Mouse (Mus musculus) kidney, embryonic 16.5 days (tissue): ENCODE data around the gene Pdha1. TPM values are rescaled to one million over a fixed set of nuclear protein-coding genes. Genes with fewer than 3 reads are reported as not detected.

Experiments
- ATAC-seq: fragments of 200-750 bp; cut with Nextera tagmentation; 2 replicates; pipeline ENCODE4 v1.8.0; 2017; ENCODE audit warnings: moderate TSS enrichment; ENCODE audit not compliant: low FRiP score, low TSS enrichment
- H3K27ac ChIP-seq: fragments of 300-500 bp; sonication (generic); 2 replicates; pipeline ENCODE4 v1.5.1; 2014; ENCODE audit warnings: low read length
- H3K27me3 ChIP-seq: fragments of 300-500 bp; sonication (generic); 2 replicates; pipeline ENCODE4 v1.6.1; 2014; ENCODE audit warnings: low read length, control low read depth, mixed read lengths; ENCODE audit not compliant: insufficient read depth
- H3K36me3 ChIP-seq: fragments of 300-500 bp; sonication (generic); 2 replicates; pipeline ENCODE4 v1.6.1; 2014; ENCODE audit warnings: low read length, control low read depth, mixed read lengths; ENCODE audit not compliant: insufficient read depth
- H3K4me1 ChIP-seq: fragments of 300-500 bp; sonication (generic); 2 replicates; pipeline ENCODE4 v1.6.1; 2014; ENCODE audit warnings: low read length, control low read depth, mixed read lengths; ENCODE audit not compliant: insufficient read depth
- H3K4me2 ChIP-seq: fragments of 300-500 bp; sonication (generic); replicated peaks from 2 replicates; pipeline ENCODE4 v1.6.1; 2014; ENCODE audit warnings: low read depth, low read length
- H3K4me3 ChIP-seq: fragments of 300-500 bp; sonication (generic); 2 replicates; pipeline ENCODE4 v1.5.1; 2014; ENCODE audit warnings: mild to moderate bottlenecking, low read length
- H3K9ac ChIP-seq: fragments of 300-500 bp; sonication (generic); replicated peaks from 2 replicates; pipeline ENCODE4 v1.6.1; 2014; ENCODE audit warnings: low read length
- H3K9me3 ChIP-seq: fragments of 300-500 bp; sonication (generic); 2 replicates; pipeline ENCODE4 v1.6.1; 2016; ENCODE audit warnings: low read length, control low read depth
- WGBS: fragments of 180-500 bp; shearing (Covaris S2); extraction: QIAGEN DNeasy Blood & Tissue Kit; methylation state at CpG from one replicate; pipeline ENCODE4 v1.1.7; 2014; 5-methylcytosine and 5-hydroxymethylcytosine counted together
- polyA plus RNA-seq: library from polyadenylated mRNA; unstranded; fragments of >200 nt; fragmentation: Nextera tagmentation; extraction: Ambion mirVana; gene quantifications from 2 replicates; pipeline ENCODE4 v1.2.1, GENCODE M21; 2015

Gene Pdha1
- polyA plus RNA-seq, 1 experiment from 2014 or later = 165 TPM

- no peaks in the 10 kb centered on the region for H3K9me3 ChIP-seq
- WGBS = 30% methylated on average over 18 of the region's 18 CpGs
- ATAC-seq = peak; percentile 16; the same call in 1 of the 2 replicates
Measured at GRCm38 (mm10) chrX:160137177-160137860, 894 bp downstream of the Pdha1 start.

GRCm38 (mm10) chrX:160136153-160136552, 2.1 kb downstream of the Pdha1 start:
- H3K4me2 ChIP-seq = peak overlapping the region; percentile 62
- H3K36me3 ChIP-seq = peaks cover 7% of the 10 kb centered on the region; the same call in 1 of the 2 replicates
- H3K27ac ChIP-seq = no peak overlapping the region
- no peaks in the 10 kb centered on the region for H3K9me3 ChIP-seq
- no peak for ATAC-seq
- no peak overlapping the region; the same call in 1 of the 2 replicates for H3K9ac ChIP-seq
- H3K4me3 ChIP-seq = peak overlapping the region; percentile 33
- 38% methylated on average over 5 of the region's 5 CpGs for WGBS
- peaks cover 10% of the 10 kb centered on the region; the same call in 1 of the 2 replicates for H3K27me3 ChIP-seq
- 0 out of 2 replicates have a peak, but pooled peaks cover 8% of the 10 kb centered on the region for H3K4me1 ChIP-seq

More at GRCm38 (mm10) chrX:160137177-160137860, 894 bp downstream of the Pdha1 start:
- no peaks in the 10 kb centered on the region for H3K36me3 ChIP-seq
- peaks cover 10% of the 10 kb centered on the region; the same call in 1 of the 2 replicates for H3K27me3 ChIP-seq
- H3K4me1 ChIP-seq = 0 out of 2 replicates have a peak, but pooled peaks cover 8% of the 10 kb centered on the region
- peak overlapping the region; percentile 62 for H3K4me2 ChIP-seq
- peak overlapping the region; percentile 75 for H3K9ac ChIP-seq
- peak overlapping the region; percentile 67 for H3K4me3 ChIP-seq
- peak overlapping the region; percentile 96 for H3K27ac ChIP-seq

- Histone ChIP-seq H3K4me2 (peak overlapping the region; percentile 62), H3K4me3 (peak overlapping the region; percentile 33; the same call in 1 of the 2 replicates)
Measured at GRCm38 (mm10) chrX:160135719-160136118, 2.5 kb downstream of the Pdha1 start.

GRCm38 (mm10) chrX:160134136-160134843, 3.9 kb downstream of the Pdha1 start:
- H3K4me1 ChIP-seq = 0 out of 2 replicates have a peak, but pooled peaks cover 8% of the 10 kb centered on the region
- H3K27ac ChIP-seq = no peak overlapping the region
- H3K9ac ChIP-seq = no peak overlapping the region
- H3K4me3 ChIP-seq = no peak overlapping the region
- ATAC-seq = no peak
- no peak overlapping the region for H3K4me2 ChIP-seq
- peaks cover 8% of the 10 kb centered on the region; the same call in 1 of the 2 replicates for H3K27me3 ChIP-seq
- 88% methylated on average over 11 of the region's 11 CpGs for WGBS
- peaks cover 10% of the 10 kb centered on the region; the same call in 1 of the 2 replicates for H3K36me3 ChIP-seq
- no peaks in the 10 kb centered on the region for H3K9me3 ChIP-seq

More at GRCm38 (mm10) chrX:160135719-160136118, 2.5 kb downstream of the Pdha1 start:
- H3K4me1 ChIP-seq = 0 out of 2 replicates have a peak, but pooled peaks cover 8% of the 10 kb centered on the region
- H3K27me3 ChIP-seq = peaks cover 10% of the 10 kb centered on the region; the same call in 1 of the 2 replicates
- peaks cover 7% of the 10 kb centered on the region; the same call in 1 of the 2 replicates for H3K36me3 ChIP-seq
- WGBS = 46% methylated on average over 6 of the region's 6 CpGs
- no peak overlapping the region for H3K9ac ChIP-seq
- H3K27ac ChIP-seq = no peak overlapping the region
- no peak for ATAC-seq
- H3K9me3 ChIP-seq = no peaks in the 10 kb centered on the region

GRCm38 (mm10) chrX:160116658-160117057, 21.6 kb downstream of the Pdha1 start:
- Histone ChIP-seq H3K4me3 (no peak overlapping the region), H3K36me3 (no peaks in the 10 kb centered on the region), H3K4me1 (no peaks in the 10 kb centered on the region), H3K9me3 (no peaks in the 10 kb centered on the region), H3K4me2 (no peak overlapping the region), H3K9ac (no peak overlapping the region), H3K27me3 (no peaks in the 10 kb centered on the region; the same call in 1 of the 2 replicates), H3K27ac (no peak overlapping the region)
- peak; percentile 51; the same call in 1 of the 2 replicates for ATAC-seq
- WGBS = 84% methylated on average over 3 of the region's 3 CpGs

- no peaks in the 10 kb centered on the region; the same call in 1 of the 2 replicates for H3K27me3 ChIP-seq
- no peaks in the 10 kb centered on the region for H3K36me3 ChIP-seq
- no peaks in the 10 kb centered on the region for H3K9me3 ChIP-seq
- no peak for ATAC-seq
- no peak overlapping the region for H3K4me2 ChIP-seq
- H3K4me3 ChIP-seq = no peak overlapping the region
- H3K4me1 ChIP-seq = no peaks in the 10 kb centered on the region
- H3K27ac ChIP-seq = no peak overlapping the region
- no peak overlapping the region for H3K9ac ChIP-seq
Measured at GRCm38 (mm10) chrX:160116074-160116473, 22.1 kb downstream of the Pdha1 start.

- WGBS = 77% methylated on average over 1 of the region's 1 CpGs
- no peak for ATAC-seq
- Histone ChIP-seq H3K9ac (no peak overlapping the region), H3K27me3 (no peaks in the 10 kb centered on the region), H3K36me3 (no peaks in the 10 kb centered on the region), H3K4me3 (no peak overlapping the region), H3K27ac (no peak overlapping the region), H3K4me2 (no peak overlapping the region), H3K9me3 (no peaks in the 10 kb centered on the region), H3K4me1 (no peaks in the 10 kb centered on the region)
Measured at GRCm38 (mm10) chrX:160113777-160114176, 24.4 kb downstream of the Pdha1 start.

- WGBS = 57% methylated on average over 4 of the region's 4 CpGs
- H3K4me1 ChIP-seq = no peaks in the 10 kb centered on the region
- no peak overlapping the region for H3K9ac ChIP-seq
- peaks cover 5% of the 10 kb centered on the region; the same call in 1 of the 2 replicates for H3K27me3 ChIP-seq
- H3K4me3 ChIP-seq = no peak overlapping the region
- no peak overlapping the region for H3K27ac ChIP-seq
- H3K4me2 ChIP-seq = no peak overlapping the region
- no peak for ATAC-seq
- H3K9me3 ChIP-seq = no peaks in the 10 kb centered on the region
- no peaks in the 10 kb centered on the region for H3K36me3 ChIP-seq
Measured at GRCm38 (mm10) chrX:160107817-160108216, 30.4 kb downstream of the Pdha1 start.

- Histone ChIP-seq H3K4me2 (no peak overlapping the region), H3K4me3 (no peak overlapping the region), H3K36me3 (no peaks in the 10 kb centered on the region), H3K27ac (no peak overlapping the region), H3K27me3 (no peaks in the 10 kb centered on the region; the same call in 1 of the 2 replicates), H3K4me1 (no peaks in the 10 kb centered on the region), H3K9me3 (no peaks in the 10 kb centered on the region), H3K9ac (no peak overlapping the region)
- 82% methylated on average over 1 of the region's 1 CpGs for WGBS
- ATAC-seq = no peak
Measured at GRCm38 (mm10) chrX:160091973-160092372, 46.2 kb downstream of the Pdha1 start.
